Mouse (Mus musculus): Measurements from ENCODE around the gene Ms4a18. TPM values are rescaled to one million over a fixed set of nuclear protein-coding genes. Genes with fewer than 3 reads are reported as not detected.

Ms4a18 gene
- polyA plus RNA-seq, 1 experiment from 2014 or later, result not detected

DNA sequence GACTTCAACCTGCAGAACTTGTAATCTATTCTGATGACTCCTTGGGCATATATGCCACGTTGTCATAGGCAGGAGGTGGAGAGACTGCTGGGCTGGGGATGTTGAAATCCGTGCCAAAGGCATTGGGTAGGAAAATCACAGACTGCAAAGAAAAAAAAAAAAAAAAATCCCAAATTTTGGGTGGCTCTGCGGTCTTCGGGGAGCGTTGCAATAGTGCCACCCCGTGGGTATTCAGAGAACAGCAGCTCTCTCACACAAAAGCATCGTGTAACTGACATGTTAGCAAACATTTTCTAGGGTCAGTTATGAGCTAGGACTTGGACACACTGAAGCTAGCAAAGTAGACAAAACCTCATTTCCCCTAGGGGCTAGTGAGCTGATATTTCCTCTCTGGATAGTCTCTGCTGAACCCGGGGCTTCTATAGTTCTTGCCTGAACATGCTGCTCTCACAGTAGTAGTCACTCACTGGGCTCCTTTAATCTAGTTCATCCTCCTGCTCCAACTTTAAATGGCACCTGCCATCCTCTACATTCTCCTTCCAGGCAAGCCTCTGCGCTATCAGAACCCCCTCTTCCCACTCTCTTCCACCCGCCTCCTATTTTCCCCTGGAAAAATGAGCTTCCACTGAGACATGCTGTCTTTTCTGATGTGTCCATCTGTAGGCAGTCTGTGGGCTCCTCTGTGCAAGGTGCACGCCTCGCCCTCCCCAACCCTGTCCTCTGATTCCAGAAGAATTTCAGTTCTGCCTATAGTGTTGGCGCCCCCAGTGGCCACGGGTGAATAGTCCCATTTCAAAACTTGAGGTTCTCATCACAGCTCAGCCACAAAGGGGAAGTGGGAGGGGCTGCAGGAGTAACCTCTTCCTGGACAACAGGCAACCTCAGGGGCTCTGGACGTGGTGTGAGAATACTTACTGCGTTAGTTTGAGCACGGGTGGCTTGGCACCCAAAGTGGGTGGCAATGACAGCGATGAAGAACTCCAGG is 38.4 kb downstream of the Ms4a18 start:
- ATAC-seq (ENCODE audit: insufficient number of reproducible peaks, insufficient read depth, low FRiP score, low read depth), result peak; percentile 39; the same call in 1 of the 2 replicates
- Histone ChIP-seq H3K27me3 (ENCODE audit: control insufficient read depth, insufficient read depth, low read length) (no peaks in the 10 kb centered on the region), H3K36me3 (ENCODE audit: control insufficient read depth, insufficient read depth, low read length) (no peaks in the 10 kb centered on the region), H3K4me1 (ENCODE audit: control insufficient read depth, insufficient read depth, low read length) (peaks cover 5% of the 10 kb centered on the region), H3K27ac (ENCODE audit: low read length) (no peak overlapping the region), H3K4me3 (ENCODE audit: low read depth, low read length) (no peak overlapping the region), H3K9me3 (ENCODE audit: control insufficient read depth, low read depth, low read length) (no peaks in the 10 kb centered on the region), H3K9ac (replicated peaks; ENCODE audit: low read depth, low read length) (no peak overlapping the region), H3K4me2 (replicated peaks; ENCODE audit: low read depth, low read length) (no peak overlapping the region; the same call in 1 of the 2 replicates)
- WGBS, result 11% methylated on average over 18 of the region's 18 CpGs

GRCm38 (mm10) chr19:10976318-10976717 is 41.5 kb downstream of the Ms4a18 start:
- Histone ChIP-seq H3K4me1 (ENCODE audit: control insufficient read depth, insufficient read depth, low read length) (peaks cover 16% of the 10 kb centered on the region), H3K4me2 (replicated peaks; ENCODE audit: low read depth, low read length) (no peak overlapping the region), H3K9me3 (ENCODE audit: control insufficient read depth, low read depth, low read length) (peaks cover 5% of the 10 kb centered on the region; the same call in 1 of the 2 replicates), H3K4me3 (ENCODE audit: low read depth, low read length) (no peak overlapping the region), H3K9ac (replicated peaks; ENCODE audit: low read depth, low read length) (no peak overlapping the region), H3K27ac (ENCODE audit: low read length) (no peak overlapping the region), H3K36me3 (ENCODE audit: control insufficient read depth, insufficient read depth, low read length) (no peaks in the 10 kb centered on the region), H3K27me3 (ENCODE audit: control insufficient read depth, insufficient read depth, low read length) (no peaks in the 10 kb centered on the region)
- 47% methylated on average over 4 of the region's 4 CpGs for WGBS
- no peak for ATAC-seq (ENCODE audit: insufficient number of reproducible peaks, insufficient read depth, low FRiP score, low read depth)

- Histone ChIP-seq H3K4me2 (replicated peaks; ENCODE audit: low read depth, low read length) (no peak overlapping the region), H3K4me3 (ENCODE audit: low read depth, low read length) (no peak overlapping the region), H3K9me3 (ENCODE audit: control insufficient read depth, low read depth, low read length) (peaks cover 5% of the 10 kb centered on the region; the same call in 1 of the 2 replicates), H3K4me1 (ENCODE audit: control insufficient read depth, insufficient read depth, low read length) (peaks cover 16% of the 10 kb centered on the region), H3K36me3 (ENCODE audit: control insufficient read depth, insufficient read depth, low read length) (no peaks in the 10 kb centered on the region), H3K27me3 (ENCODE audit: control insufficient read depth, insufficient read depth, low read length) (no peaks in the 10 kb centered on the region), H3K9ac (replicated peaks; ENCODE audit: low read depth, low read length) (no peak overlapping the region), H3K27ac (ENCODE audit: low read length) (no peak overlapping the region)
- ATAC-seq (ENCODE audit: insufficient number of reproducible peaks, insufficient read depth, low FRiP score, low read depth), result no peak
- 87% methylated on average over 2 of the region's 2 CpGs for WGBS
Observed at GRCm38 (mm10) chr19:10975187-10975586, 42.6 kb downstream of the Ms4a18 start.

GRCm38 (mm10) chr19:10974238-10974865 is 43.5 kb downstream of the Ms4a18 start, which contains the start of gene Ms4a10:
Ms4a10 (minus strand) TSS chr19:10974670.
- ATAC-seq (ENCODE audit: insufficient number of reproducible peaks, insufficient read depth, low FRiP score, low read depth), result peak; percentile 74; the same call in 1 of the 2 replicates
- Histone ChIP-seq H3K27me3 (ENCODE audit: control insufficient read depth, insufficient read depth, low read length) (no peaks in the 10 kb centered on the region), H3K4me2 (replicated peaks; ENCODE audit: low read depth, low read length) (no peak within 1 kb of the TSS), H3K36me3 (ENCODE audit: control insufficient read depth, insufficient read depth, low read length) (no peaks in the 10 kb centered on the region), H3K4me3 (ENCODE audit: low read depth, low read length) (no peak within 1 kb of the TSS), H3K9me3 (ENCODE audit: control insufficient read depth, low read depth, low read length) (peaks cover 5% of the 10 kb centered on the region; the same call in 1 of the 2 replicates), H3K9ac (replicated peaks; ENCODE audit: low read depth, low read length) (no peak within 1 kb of the TSS), H3K4me1 (ENCODE audit: control insufficient read depth, insufficient read depth, low read length) (peaks cover 16% of the 10 kb centered on the region), H3K27ac (ENCODE audit: low read length) (peak within 1 kb of the TSS; percentile 78)
- WGBS, result 20% methylated on average over 4 of the region's 4 CpGs

DNA sequence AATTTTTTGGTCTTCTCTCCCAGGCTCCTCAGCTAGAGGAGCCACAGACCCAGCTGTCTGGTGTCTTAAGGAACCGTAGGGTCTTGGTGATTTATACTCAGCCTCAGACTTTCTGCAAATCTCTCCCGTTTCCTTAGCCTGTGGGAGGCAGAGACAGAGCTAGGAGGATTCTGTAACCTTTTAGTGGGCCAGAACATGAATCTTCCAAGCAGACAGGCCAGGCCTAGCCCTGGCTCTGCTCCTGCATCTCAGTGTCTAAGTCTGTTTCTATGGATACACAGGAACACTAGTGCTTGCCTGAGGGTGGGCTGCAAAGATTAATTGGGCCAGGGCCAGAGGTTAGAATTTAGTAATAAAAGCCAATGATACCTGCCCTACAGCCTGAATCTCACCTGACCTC is 44.6 kb downstream of the Ms4a18 start:
- peak; percentile 46; the same call in 1 of the 2 replicates for ATAC-seq (ENCODE audit: insufficient number of reproducible peaks, insufficient read depth, low FRiP score, low read depth)
- no peaks in the 10 kb centered on the region for H3K27me3 ChIP-seq (ENCODE audit: control insufficient read depth, insufficient read depth, low read length)
- 33% methylated on average over 2 of the region's 2 CpGs for WGBS
- no peak overlapping the region for H3K4me3 ChIP-seq (ENCODE audit: low read depth, low read length)
- peak overlapping the region; percentile 78 for H3K27ac ChIP-seq (ENCODE audit: low read length)
- no peak overlapping the region for H3K9ac ChIP-seq (replicated peaks; ENCODE audit: low read depth, low read length)
- no peaks in the 10 kb centered on the region for H3K36me3 ChIP-seq (ENCODE audit: control insufficient read depth, insufficient read depth, low read length)
- H3K9me3 ChIP-seq (ENCODE audit: control insufficient read depth, low read depth, low read length), result peaks cover 5% of the 10 kb centered on the region; the same call in 1 of the 2 replicates
- H3K4me1 ChIP-seq (ENCODE audit: control insufficient read depth, insufficient read depth, low read length), result peaks cover 16% of the 10 kb centered on the region
- no peak overlapping the region for H3K4me2 ChIP-seq (replicated peaks; ENCODE audit: low read depth, low read length)

- Histone ChIP-seq H3K36me3 (ENCODE audit: control insufficient read depth, insufficient read depth, low read length) (no peaks in the 10 kb centered on the region), H3K27ac (ENCODE audit: low read length) (peak overlapping the region; percentile 68), H3K4me2 (replicated peaks; ENCODE audit: low read depth, low read length) (no peak overlapping the region), H3K4me3 (ENCODE audit: low read depth, low read length) (no peak overlapping the region), H3K9ac (replicated peaks; ENCODE audit: low read depth, low read length) (no peak overlapping the region), H3K9me3 (ENCODE audit: control insufficient read depth, low read depth, low read length) (peaks cover 5% of the 10 kb centered on the region; the same call in 1 of the 2 replicates), H3K4me1 (ENCODE audit: control insufficient read depth, insufficient read depth, low read length) (peaks cover 16% of the 10 kb centered on the region), H3K27me3 (ENCODE audit: control insufficient read depth, insufficient read depth, low read length) (no peaks in the 10 kb centered on the region)
- ATAC-seq (ENCODE audit: insufficient number of reproducible peaks, insufficient read depth, low FRiP score, low read depth), result no peak
- 63% methylated on average over 3 of the region's 3 CpGs for WGBS
Observed at GRCm38 (mm10) chr19:10972660-10973059, 45.2 kb downstream of the Ms4a18 start.

- no peaks in the 10 kb centered on the region for H3K27me3 ChIP-seq (ENCODE audit: control insufficient read depth, insufficient read depth, low read length)
Observed at GRCm38 (mm10) chr19:10970457-10970856, 47.4 kb downstream of the Ms4a18 start.

GRCm38 (mm10) chr19:10968578-10968977 is 49.3 kb downstream of the Ms4a18 start:
- WGBS, result 93% methylated on average over 7 of the region's 7 CpGs
- Histone ChIP-seq H3K27me3 (ENCODE audit: control insufficient read depth, insufficient read depth, low read length) (no peaks in the 10 kb centered on the region), H3K4me3 (ENCODE audit: low read depth, low read length) (no peak overlapping the region), H3K9ac (replicated peaks; ENCODE audit: low read depth, low read length) (no peak overlapping the region), H3K4me2 (replicated peaks; ENCODE audit: low read depth, low read length) (no peak overlapping the region), H3K9me3 (ENCODE audit: control insufficient read depth, low read depth, low read length) (peaks cover 5% of the 10 kb centered on the region; the same call in 1 of the 2 replicates), H3K36me3 (ENCODE audit: control insufficient read depth, insufficient read depth, low read length) (no peaks in the 10 kb centered on the region), H3K27ac (ENCODE audit: low read length) (no peak overlapping the region), H3K4me1 (ENCODE audit: control insufficient read depth, insufficient read depth, low read length) (peaks cover 3% of the 10 kb centered on the region; the same call in 1 of the 2 replicates)
- ATAC-seq (ENCODE audit: insufficient number of reproducible peaks, insufficient read depth, low FRiP score, low read depth), result no peak

More at GRCm38 (mm10) chr19:10970457-10970856, 47.4 kb downstream of the Ms4a18 start:
- no peak overlapping the region for H3K4me3 ChIP-seq (ENCODE audit: low read depth, low read length)
- no peaks in the 10 kb centered on the region for H3K36me3 ChIP-seq (ENCODE audit: control insufficient read depth, insufficient read depth, low read length)
- no peak overlapping the region for H3K27ac ChIP-seq (ENCODE audit: low read length)
- H3K9me3 ChIP-seq (ENCODE audit: control insufficient read depth, low read depth, low read length), result peaks cover 5% of the 10 kb centered on the region; the same call in 1 of the 2 replicates
- ATAC-seq (ENCODE audit: insufficient number of reproducible peaks, insufficient read depth, low FRiP score, low read depth), result no peak
- H3K9ac ChIP-seq (replicated peaks; ENCODE audit: low read depth, low read length), result no peak overlapping the region
- H3K4me2 ChIP-seq (replicated peaks; ENCODE audit: low read depth, low read length), result no peak overlapping the region
- H3K4me1 ChIP-seq (ENCODE audit: control insufficient read depth, insufficient read depth, low read length), result peaks cover 13% of the 10 kb centered on the region
- 75% methylated on average over 3 of the region's 3 CpGs for WGBS

All from stomach, embryonic 14.5 days (tissue).